Mouse (Mus musculus) embryo, embryonic 10.5 days (tissue): Measurements from ENCODE around the gene Cemip.
"Not testable (repeated sequence)": the region's sequence is repeated elsewhere in the genome, so short reads cannot be mapped to it uniquely, and the experiment has no call there.

ENCODE experiments used
- DNase-seq: peaks from one replicate; pipeline ENCODE4 v3.0.0-alpha.2; 2015; ENCODE audit warnings: low spot score

Gene Cemip

GRCm38 (mm10) chr7:84086039-84086829, at the start of gene Cemip:
Gene Cemip, minus strand, starts transcription at chr7:84086502.
- peak; percentile 88 for DNase-seq

GRCm38 (mm10) chr7:84132704-84133103, 46.4 kb upstream of the Cemip start:
- no peak for DNase-seq

- DNase-seq, result no peak
These were observed 45.4 kb upstream of the Cemip start for GRCm38 (mm10) chr7:84131736-84132135.

GRCm38 (mm10) chr7:84128661-84129060, 42.4 kb upstream of the Cemip start:
- no peak for DNase-seq

- DNase-seq, result no peak
These were observed 39.4 kb upstream of the Cemip start for GRCm38 (mm10) chr7:84125730-84126129.

GRCm38 (mm10) chr7:84123651-84124050, 37.3 kb upstream of the Cemip start:
- DNase-seq, result not testable (repeated sequence)

- no peak for DNase-seq
These were observed 35.5 kb upstream of the Cemip start for GRCm38 (mm10) chr7:84121778-84122177.

GRCm38 (mm10) chr7:84120142-84120760, 33.9 kb upstream of the Cemip start:
- no peak for DNase-seq

- DNase-seq, result peak; percentile 26
These were observed 33.2 kb upstream of the Cemip start for GRCm38 (mm10) chr7:84119216-84120105.

GRCm38 (mm10) chr7:84117543-84118122, 31.3 kb upstream of the Cemip start:
- no peak for DNase-seq

- no peak for DNase-seq
These were observed 30.6 kb upstream of the Cemip start for GRCm38 (mm10) chr7:84116621-84117542.

- DNase-seq, result no peak
These were observed 29.1 kb upstream of the Cemip start for GRCm38 (mm10) chr7:84115385-84115784.

GRCm38 (mm10) chr7:84114775-84115174, 28.5 kb upstream of the Cemip start:
- no peak for DNase-seq

GRCm38 (mm10) chr7:84113035-84113390, 26.7 kb upstream of the Cemip start:
- DNase-seq, result no peak

GRCm38 (mm10) chr7:84112351-84113034, 26.2 kb upstream of the Cemip start:
- DNase-seq, result no peak

- DNase-seq, result no peak
These were observed 25.5 kb upstream of the Cemip start for GRCm38 (mm10) chr7:84111716-84112350.

- no peak for DNase-seq
These were observed 20.6 kb upstream of the Cemip start for GRCm38 (mm10) chr7:84106942-84107341.

- no peak for DNase-seq
These were observed 16.3 kb upstream of the Cemip start for GRCm38 (mm10) chr7:84102589-84102988.

- DNase-seq, result no peak
These were observed 14.4 kb upstream of the Cemip start for GRCm38 (mm10) chr7:84100672-84101071.

GRCm38 (mm10) chr7:84098098-84098497, 11.8 kb upstream of the Cemip start:
- no peak for DNase-seq
